Mouse (Mus musculus) 3T3-L1 (cell line): Measurements from ENCODE around the gene Armc12.
"Not testable (repeated sequence)": the region's sequence is repeated elsewhere in the genome, so short reads cannot be mapped to it uniquely, and the experiment has no call there.

Experiments
- DNase-seq: peaks from one replicate; pipeline ENCODE4 v3.0.0-alpha.2; 2015; ENCODE audit warnings: low read depth, low spot score

The Armc12 gene

DNA sequence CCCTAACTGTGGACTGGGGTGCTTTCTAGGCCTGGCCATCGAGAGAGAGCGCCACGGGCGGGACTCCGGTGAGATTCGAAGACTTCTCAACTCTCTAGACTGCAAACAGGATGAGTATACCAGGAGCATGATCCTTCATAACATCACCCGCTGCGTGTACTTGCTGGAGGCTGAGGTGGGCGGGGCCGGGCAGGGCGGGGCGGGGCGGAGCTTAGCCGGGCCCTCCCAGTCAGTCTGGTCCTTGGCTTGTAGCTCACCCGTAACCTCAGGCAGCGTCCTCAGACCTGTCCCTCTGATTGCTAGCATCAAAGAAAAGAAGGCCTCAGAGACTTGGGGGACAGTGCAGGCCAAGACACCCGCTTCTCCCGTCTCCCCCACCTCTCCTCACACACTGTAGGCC is 1.3 kb downstream of the Armc12 start:
- DNase-seq, result no peak

GRCm38 (mm10) chr17:28532557-28532956 is 2.0 kb downstream of the Armc12 start:
- no peak for DNase-seq

- no peak for DNase-seq
These were observed 2.7 kb downstream of the Armc12 start for GRCm38 (mm10) chr17:28533327-28533726.

GRCm38 (mm10) chr17:28537881-28538280 is 7.3 kb downstream of the Armc12 start:
- DNase-seq, result no peak

DNA sequence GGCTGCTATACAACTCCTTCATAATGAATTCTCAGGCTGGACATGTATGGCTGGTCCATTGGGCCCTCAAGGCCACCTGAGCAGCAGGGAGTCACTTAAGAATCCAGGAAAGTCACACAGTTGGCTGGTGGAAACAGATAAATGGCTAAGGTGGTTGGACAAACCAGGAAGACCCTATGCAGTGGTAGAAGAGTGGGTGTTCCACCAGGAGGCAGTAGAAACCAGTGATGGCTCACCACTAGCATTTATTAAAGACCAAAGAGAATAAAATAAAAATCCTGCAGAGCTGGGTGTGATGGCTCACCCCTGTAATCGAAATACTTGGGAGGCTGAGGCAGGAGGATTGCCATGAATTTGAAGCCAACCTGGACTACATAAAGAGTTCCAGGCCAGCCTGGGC is 16.3 kb downstream of the Armc12 start:
- no peak for DNase-seq

DNA sequence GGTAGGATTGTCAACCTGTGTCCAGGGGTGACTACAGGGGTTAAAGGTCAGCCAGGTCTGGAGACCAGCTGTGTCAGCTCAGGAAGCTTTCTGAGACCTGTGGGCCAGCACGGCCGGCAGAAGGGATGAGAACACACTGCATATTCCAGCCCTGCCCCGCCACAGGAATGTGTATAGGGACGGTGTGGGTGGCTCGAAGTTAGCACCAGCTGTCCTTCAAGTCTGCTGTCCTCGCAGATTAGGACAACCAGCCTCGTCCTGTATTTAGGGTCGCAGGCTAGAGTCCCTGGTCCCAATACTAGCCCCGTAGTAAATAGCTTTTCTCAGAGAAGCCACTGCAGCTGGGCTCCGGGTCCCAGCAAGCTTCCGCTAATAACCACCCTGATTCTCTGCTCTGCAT is 17.9 kb downstream of the Armc12 start:
- no peak for DNase-seq

GRCm38 (mm10) chr17:28549111-28549510 is 18.5 kb downstream of the Armc12 start, which contains the start of gene Clpsl2:
Clpsl2 (plus strand) TSS chr17:28549411.
- DNase-seq, result no peak

- DNase-seq, result peak; percentile 87
These were observed 22.6 kb downstream of the Armc12 start for GRCm38 (mm10) chr17:28553040-28553793.

DNA sequence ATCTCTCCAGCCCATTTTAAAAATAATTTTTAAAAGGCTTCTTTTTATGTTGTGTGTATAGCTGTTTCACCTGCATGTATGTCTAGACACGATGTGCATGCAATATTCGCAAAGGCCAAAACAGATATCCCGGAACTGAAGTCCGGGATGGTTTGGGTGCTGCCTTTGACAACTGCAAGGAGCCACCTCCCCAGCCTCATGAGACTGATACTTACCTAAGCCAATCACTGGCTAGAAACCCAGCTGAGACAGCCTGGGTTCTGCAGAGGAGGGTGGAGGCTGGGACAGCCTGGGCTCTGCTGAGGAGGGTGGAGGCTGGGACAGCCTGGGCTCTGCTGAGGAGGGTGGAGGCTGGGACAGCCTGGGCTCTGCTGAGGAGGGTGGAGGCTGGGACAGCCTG is 23.4 kb downstream of the Armc12 start:
- not testable (repeated sequence) for DNase-seq

GRCm38 (mm10) chr17:28556635-28557396 is 26.2 kb downstream of the Armc12 start:
- peak; percentile 35 for DNase-seq

DNA sequence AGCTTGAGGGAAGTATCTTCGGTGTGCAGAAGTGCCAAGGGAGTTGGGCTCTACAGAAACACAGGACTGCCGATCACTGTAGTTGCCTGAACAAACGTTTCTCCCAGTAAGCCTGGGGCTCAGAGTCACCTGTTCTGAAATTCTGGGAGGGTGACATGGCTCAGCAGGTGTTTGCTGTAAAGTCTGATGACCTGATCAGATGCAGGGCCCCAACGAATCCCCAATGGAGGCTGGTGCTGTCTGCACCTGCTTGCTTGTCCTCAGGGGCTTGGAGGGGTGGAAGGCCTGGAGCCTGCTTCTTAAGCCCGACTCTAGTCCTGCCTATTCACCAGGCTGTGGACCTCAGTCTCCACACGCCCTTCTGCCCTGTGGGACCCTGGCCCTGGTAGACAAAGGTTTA is 27.2 kb downstream of the Armc12 start:
- DNase-seq, result no peak

DNA sequence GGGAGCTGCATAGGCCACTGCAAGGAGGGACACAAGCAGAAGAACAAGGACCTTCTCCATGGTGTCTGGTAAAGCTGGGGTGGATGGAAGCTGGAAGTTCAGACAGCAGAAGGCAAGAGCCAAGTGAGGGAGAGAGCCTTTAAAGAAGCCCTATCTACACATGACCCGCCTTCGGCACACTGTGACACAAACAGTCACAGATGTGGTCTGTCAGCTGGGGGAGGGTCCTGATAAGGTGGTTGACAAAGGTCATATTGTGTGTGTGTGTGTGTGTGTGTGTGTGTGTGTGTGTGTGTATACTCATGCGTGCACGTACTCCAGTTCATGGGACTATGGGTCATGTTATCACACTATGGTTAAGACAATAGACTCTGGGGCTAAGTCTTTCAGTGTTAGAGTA is 30.0 kb downstream of the Armc12 start, which contains the start of gene Clps:
Gene Clps, minus strand, starts transcription at position 169 of the 400 bp plus-strand sequence.
- no peak for DNase-seq

- DNase-seq, result no peak
These were observed 31.0 kb downstream of the Armc12 start for GRCm38 (mm10) chr17:28561613-28562012.

DNA sequence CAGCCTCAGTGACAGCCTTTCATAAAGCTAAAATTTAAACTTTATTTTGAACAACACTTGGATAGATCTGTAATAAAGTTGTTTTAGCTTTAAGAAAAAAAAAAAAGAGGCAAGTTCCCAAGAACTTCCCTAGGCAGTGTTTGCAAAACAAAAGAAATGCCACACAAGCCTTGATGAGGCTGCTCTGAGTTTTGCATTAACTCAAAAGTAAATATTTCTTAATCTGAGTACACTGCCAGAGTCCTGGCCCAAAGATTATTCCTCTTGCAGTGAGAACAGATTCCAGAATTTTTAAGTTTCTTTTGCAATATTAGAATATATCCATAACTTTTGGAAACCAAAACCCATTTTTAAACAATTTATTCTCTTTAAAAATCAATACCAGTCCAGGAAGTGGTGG is 34.6 kb downstream of the Armc12 start:
- no peak for DNase-seq

DNA sequence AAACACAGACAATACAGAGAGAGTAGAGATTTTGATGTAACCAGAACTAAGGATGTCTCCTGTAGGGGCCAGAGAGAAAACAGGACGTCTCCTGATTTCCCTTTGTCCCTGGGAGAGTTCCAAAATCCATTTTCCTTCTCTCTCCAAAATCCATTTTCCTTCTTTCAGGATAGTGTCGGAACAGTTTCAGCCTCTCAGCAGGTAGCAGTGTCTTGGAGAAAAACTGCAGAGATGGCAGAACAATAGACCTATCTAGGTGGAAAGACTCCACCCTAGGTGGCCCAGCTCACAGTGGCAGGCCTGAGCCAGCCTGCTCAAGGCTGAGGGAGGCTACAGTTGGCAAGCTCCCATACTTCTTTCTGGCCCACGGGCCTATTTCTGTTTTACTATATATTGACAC is 36.9 kb downstream of the Armc12 start:
- DNase-seq, result no peak

GRCm38 (mm10) chr17:28571868-28572267 is 41.3 kb downstream of the Armc12 start:
- peak; percentile 58 for DNase-seq

- no peak for DNase-seq
These were observed 41.9 kb downstream of the Armc12 start for GRCm38 (mm10) chr17:28572521-28572920.

GRCm38 (mm10) chr17:28572941-28573340 is 42.3 kb downstream of the Armc12 start:
- no peak for DNase-seq

DNA sequence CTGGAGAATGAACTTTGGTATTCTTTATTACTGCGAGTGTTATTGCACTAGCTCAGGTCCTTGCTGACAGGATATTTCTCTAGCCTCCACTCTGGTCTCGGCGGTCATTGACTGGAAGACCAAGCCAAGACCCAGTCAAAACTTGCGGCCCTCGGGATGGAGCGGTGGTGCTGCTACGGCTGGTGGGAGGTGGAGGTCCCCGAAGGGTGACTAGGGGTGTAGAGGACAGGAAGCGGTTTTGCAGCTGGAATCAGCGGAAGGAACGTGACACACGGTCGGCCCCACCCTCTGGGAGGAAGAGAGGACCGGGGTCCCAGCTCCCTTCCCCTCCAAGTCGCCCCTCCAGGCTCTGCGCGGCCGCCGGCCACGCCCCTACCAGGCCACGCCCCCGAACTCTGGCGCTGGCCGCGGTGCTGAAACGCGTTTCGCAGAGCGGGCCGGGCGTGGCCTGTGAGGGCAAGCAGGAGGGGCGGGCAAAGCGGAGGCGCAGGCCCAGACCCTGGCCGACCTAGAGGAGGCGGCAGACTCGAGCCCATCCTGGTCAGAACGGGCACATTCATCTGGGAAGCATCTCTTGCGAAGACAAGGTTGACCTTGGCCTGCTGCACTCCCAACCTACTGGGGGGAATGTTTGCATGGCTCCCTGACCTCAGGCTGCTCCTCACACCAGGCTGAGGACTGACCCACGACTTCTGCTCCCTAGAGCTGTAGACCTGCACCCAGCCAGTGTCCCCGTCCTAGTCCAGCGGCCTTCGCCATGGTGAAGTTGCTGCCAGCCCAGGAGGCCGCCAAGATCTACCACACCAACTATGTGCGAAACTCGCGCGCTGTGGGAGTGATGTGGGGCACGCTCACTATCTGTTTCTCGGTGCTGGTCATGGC is 44.9 kb downstream of the Armc12 start, which contains the start of gene Lhfpl5:
Gene Lhfpl5, plus strand, starts transcription at position 398 of the 882 bp plus-strand sequence.
- no peak for DNase-seq

GRCm38 (mm10) chr17:28580396-28580795 is 49.8 kb downstream of the Armc12 start:
- peak; percentile 86 for DNase-seq

DNA sequence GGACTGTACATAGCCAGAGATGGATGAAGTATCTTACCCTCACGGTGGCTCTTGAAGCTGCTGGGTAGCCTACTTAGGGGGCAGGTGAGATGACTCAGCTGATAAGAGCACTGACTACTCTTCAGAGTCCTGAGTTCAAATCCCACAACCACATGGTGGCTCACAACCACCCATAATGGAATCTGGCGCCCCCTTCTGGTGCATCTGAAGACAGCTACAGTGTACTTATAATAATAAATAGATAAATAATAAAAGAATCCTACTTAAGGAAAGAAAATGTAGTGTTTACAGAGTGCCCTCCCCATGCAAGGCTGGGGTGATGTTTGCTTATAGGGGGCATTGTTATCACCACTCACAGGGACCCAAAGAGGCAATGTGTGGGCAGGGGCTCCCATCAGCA is 50.5 kb downstream of the Armc12 start:
- no peak for DNase-seq

- DNase-seq, result no peak
These were observed 55.9 kb downstream of the Armc12 start for GRCm38 (mm10) chr17:28586509-28586908.
